Mouse (Mus musculus) lung, postnatal 0 days (tissue): ENCODE data around the gene Ampd3.

Experiments used
- CTCF ChIP-seq: IDR thresholded peaks from 2 replicates; pipeline ENCODE4 v1.5.1; 2016; ENCODE audit warnings: antibody characterized with exemption, mild to moderate bottlenecking
- EP300 ChIP-seq: IDR thresholded peaks from 2 replicates; pipeline ENCODE4 v1.6.1; 2016; ENCODE audit warnings: antibody characterized with exemption, mild to moderate bottlenecking, control low read depth

DNA sequence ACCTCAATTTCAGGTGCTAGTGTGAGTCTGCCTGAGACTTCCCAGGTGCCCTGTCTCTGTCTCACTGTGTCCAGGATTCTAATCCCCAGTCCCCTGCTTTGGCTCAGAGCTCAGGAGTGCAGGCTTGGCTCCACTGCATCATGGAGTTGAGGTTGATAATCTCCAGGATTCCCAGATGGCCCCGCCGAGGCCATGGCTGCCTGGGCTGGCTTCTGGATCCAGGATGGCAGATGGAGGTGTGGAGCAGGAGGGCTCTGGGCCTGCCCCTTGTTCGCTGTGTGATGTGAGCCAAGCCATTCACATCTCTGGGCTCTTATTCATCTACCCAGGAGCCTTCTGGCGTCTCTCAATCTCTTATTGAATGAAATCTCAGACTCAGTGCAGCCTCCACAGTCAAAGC lies 45.8 kb upstream of the Ampd3 start:
- TF ChIP-seq CTCF: no peak
- no peak for TF ChIP-seq EP300
